Mouse (Mus musculus) spleen, postnatal 14 days (tissue): ENCODE results near the gene Osbpl10.

Source experiments
- DNase-seq, 2 experiments: peaks; one replicate each; pipeline ENCODE4 v3.0.0; 2021 to 2022; ENCODE audit warnings: low spot score in 2 of 2

Osbpl10 gene

GRCm38 (mm10) chr9:114982689-114983360, 4.5 kb downstream of the Osbpl10 start, which contains the start of gene Rps27rt:
TSS of gene Rps27rt (minus strand) at chr9:114982739.
- DNase-seq: no peak

DNA sequence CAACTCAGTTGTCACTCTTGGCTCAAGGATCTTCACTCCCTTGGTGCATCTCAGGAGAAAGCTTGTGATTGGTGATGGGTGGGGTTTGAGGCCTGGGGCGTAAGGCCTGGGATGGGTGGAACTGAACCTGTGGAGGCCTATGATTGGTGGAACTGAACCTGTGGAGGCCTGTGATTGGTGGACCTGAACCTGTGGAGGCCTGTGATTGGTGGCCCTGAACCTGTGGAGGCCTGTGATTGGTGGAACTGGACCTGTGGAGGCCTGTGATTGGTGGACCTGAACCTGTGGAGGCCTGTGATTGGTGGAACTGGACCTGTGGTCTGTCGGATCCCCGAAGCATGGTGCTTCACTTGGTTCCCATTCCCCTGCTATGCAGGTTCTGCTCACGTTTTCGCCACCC, 7.4 kb downstream of the Osbpl10 start:
- DNase-seq: no peak

DNA sequence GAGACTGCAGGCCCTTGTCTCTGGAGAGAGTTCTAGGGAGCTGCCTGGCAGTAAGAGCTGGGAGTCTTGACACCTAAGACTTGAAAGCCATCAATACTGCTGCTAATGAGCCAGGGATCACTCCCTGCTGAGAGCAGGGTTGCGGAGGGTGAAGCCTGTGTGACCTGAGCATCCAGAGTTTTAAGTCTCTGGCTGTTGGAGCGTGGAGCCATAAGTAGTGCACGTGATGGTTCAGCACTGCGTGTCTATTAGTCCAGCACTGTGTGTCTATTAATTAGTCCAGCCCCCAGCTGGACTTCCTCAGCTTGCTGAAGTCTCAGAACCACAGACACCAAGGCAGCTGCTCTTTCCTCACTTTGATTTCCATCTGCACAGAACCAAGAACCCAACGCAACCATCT, 8.0 kb downstream of the Osbpl10 start:
- DNase-seq: no peak

- DNase-seq: no peak
Measured at GRCm38 (mm10) chr9:114988029-114988428, 9.7 kb downstream of the Osbpl10 start.

- DNase-seq: no peak
Measured at GRCm38 (mm10) chr9:114988610-114989327, 10.4 kb downstream of the Osbpl10 start.

DNA sequence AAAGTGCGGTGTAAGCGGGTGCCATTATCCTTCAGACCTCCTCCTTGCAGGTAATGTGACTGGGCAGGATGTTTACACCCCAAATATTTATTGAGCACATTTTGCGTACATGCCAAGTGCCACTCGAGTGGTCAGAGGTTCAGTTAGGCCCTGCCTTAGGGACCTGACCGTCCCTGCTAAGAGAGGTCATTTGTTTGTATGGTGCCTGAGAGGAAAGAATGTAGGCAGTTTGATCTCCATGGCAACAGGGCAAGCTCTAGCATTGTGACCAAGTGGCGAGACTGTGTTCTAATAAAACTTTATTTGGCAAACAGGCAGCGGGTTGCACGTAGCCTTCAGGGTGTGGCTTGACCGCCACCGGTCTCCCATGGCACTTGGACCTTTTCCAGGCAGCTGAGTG, 12.1 kb downstream of the Osbpl10 start:
- no peak for DNase-seq

GRCm38 (mm10) chr9:114992528-114992927, 14.2 kb downstream of the Osbpl10 start:
- DNase-seq: no peak

DNA sequence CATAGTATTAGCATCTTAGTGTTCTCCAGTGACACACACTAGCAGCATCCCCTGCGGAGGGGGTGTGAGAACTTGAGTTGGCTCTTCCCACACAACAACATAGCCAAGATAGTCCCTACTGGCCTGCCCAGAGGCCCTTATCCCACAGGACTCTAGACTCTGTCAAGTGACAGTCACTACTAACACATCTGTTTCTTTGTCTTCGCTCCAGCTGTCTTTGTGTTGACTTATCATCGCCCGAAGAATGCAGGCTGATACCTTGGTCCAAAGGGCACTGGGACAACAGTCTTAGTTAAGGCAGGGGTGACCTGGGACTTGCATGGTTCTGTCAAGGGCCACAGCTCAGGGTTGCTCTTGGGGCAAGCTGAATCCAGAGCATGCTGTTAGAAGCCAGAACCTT, 16.9 kb downstream of the Osbpl10 start:
- DNase-seq: no peak

- no peak for DNase-seq
Measured at GRCm38 (mm10) chr9:114995716-114996115, 17.3 kb downstream of the Osbpl10 start.

GRCm38 (mm10) chr9:114996489-114996888, 18.1 kb downstream of the Osbpl10 start:
- no peak for DNase-seq

- DNase-seq: no peak
Measured at GRCm38 (mm10) chr9:114999010-114999770, 20.8 kb downstream of the Osbpl10 start.

GRCm38 (mm10) chr9:114999771-115000146, 21.4 kb downstream of the Osbpl10 start:
- DNase-seq: no peak

DNA sequence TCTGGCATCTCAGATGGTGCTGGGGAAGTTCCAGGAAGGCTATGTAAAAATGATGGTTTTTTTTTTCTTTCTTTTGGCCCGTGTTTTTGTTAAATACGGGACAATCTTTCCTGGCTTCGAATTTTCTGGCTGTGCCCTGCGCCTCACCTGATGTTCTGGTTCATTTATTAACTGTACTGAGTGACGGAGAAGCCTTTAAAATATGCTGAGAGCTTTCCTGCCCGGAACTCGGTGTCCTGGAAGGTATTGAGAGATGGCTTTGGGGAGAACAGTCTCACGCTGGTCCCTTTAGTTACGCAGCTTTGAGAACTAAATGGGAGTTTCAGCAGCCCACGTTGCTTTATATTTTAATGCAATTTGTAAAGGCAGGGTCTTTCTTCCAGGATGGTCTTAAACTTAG, 27.1 kb downstream of the Osbpl10 start:
- no peak for DNase-seq

GRCm38 (mm10) chr9:115007776-115008175, 29.4 kb downstream of the Osbpl10 start:
- DNase-seq: no peak

DNA sequence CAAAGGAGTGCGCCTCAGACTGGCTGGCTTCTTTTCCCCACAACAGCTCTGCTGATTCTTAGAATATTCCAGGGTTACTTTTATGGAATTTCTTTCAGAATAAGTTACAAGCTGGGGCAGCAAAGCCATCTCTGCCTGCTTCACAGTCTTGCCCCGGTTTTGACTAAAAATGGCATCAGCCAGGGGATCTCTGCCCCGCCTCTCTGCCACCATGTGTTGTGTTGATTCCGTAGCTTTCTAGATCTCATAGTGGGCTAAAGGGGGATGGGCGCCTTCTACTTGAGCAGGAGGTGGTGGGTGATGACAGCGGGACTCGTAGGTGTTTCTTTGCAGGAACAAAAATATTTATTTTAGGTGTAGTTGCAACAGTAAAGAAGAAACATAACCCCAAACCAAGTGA, 29.8 kb downstream of the Osbpl10 start:
- DNase-seq: no peak

DNA sequence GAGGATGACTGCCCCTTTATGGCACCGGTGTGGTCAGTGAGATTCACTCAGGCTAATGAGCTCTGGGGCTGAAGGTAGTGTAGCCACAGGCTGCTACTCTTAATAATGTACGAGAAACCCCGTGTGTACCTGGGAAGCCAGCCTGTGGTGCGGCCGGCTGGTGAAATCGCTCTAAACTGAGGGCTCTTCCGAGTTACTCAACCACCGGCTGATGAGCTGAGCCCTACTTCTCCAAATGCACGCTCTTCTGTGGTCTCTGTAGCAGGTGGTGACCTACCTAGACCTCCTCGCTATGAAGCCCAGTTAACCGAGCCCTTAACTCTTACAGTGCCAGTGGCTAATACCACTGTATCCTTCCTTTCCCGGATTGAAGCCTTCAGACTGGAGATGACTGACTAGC, 34.0 kb downstream of the Osbpl10 start:
- no peak for DNase-seq

GRCm38 (mm10) chr9:115020141-115020540, 41.8 kb downstream of the Osbpl10 start:
- DNase-seq: no peak

DNA sequence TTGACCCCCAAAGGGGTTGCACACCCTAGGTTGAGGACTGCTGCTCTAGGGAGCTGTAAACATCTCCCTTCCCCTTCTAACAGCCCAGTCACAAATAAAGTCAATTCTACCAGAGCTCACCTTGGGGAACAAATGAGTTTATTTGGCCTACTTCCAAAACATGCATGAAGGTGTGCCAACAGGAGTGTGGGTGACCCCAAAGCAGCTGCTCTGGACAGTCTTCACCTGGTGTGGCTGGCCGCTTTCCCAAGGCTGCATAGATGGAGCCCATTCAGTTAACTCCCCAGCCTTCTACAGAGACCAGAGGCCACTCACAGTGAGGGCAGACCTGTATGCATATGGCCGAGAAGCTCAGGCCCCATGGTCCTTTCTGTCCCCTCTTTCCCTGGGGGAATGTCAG, 43.0 kb downstream of the Osbpl10 start:
- DNase-seq: no peak

DNA sequence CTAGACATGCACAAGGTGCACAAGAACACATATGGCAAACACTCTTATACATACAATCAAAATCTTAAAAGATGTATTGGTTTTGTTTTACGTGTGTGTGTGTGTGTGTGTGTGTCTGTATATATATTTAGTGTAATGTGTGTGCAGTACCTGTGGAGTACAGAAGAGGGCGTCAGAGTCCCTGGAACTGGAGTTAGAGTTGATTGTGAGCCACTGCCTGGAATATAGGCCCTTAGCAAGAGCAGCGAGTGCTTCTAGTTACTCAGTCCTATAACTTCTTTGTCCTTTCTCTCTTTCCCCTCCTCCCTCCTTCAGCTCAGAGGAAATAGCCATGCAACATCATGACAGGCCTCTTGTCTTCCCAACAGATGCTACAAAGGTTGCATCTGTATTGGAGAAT, 44.8 kb downstream of the Osbpl10 start:
- no peak for DNase-seq

GRCm38 (mm10) chr9:115023708-115024383, 45.5 kb downstream of the Osbpl10 start:
- no peak for DNase-seq

- DNase-seq: no peak
Measured at GRCm38 (mm10) chr9:115029307-115029706, 50.9 kb downstream of the Osbpl10 start.

GRCm38 (mm10) chr9:115030581-115030980, 52.2 kb downstream of the Osbpl10 start:
- DNase-seq: no peak
